Mouse (Mus musculus) frontal cortex, postnatal 36 days (tissue): ENCODE results near the gene Rab37.

Experiments used
- DNase-seq, 2 experiments: peaks; one replicate each; pipeline ENCODE4 v3.0.0; 2022; ENCODE audit warnings: low spot score in 2 of 2

Rab37 gene

DNA sequence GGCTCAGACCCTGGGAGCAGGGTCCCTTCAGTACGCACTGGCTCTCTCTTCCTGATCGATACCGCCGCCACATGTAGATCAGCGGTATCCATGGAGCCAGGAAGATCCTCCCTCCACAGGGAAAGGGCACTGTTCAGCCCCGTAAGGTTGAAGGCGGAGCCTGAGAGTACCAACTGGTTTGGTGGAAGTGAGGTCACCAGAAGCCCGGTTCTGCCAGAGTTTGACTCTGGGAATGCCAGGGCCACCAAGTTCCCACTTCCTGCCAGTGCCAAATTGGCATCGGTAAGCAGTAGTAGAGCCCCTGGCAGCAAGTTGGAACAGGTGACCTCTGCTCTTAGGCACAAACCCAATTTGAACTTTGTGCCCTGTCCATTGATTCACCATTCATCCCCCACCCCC lies 73.7 kb downstream of the Rab37 start:
- peak in 1 of 2 experiments; percentile 50 for DNase-seq

DNA sequence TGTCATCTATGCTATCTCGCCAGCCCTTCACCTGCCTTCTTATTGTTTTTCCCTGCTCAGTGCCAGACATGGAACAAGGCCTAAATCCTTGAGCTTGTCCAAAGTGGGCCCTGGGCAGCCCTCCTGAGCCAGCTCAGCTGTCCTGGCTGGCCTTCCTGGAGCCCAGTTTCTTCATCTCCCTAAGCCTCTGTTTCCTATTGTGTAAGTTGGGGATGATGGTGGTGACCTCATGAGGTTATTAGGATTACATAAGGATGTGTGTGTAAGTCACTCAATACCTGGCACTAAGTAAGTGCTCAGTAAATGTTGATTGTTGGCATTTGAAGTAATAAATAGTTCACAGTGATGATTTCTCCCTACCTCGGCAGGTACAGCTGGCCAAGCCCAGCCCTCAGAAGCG lies 75.5 kb downstream of the Rab37 start:
- DNase-seq = no peak

DNA sequence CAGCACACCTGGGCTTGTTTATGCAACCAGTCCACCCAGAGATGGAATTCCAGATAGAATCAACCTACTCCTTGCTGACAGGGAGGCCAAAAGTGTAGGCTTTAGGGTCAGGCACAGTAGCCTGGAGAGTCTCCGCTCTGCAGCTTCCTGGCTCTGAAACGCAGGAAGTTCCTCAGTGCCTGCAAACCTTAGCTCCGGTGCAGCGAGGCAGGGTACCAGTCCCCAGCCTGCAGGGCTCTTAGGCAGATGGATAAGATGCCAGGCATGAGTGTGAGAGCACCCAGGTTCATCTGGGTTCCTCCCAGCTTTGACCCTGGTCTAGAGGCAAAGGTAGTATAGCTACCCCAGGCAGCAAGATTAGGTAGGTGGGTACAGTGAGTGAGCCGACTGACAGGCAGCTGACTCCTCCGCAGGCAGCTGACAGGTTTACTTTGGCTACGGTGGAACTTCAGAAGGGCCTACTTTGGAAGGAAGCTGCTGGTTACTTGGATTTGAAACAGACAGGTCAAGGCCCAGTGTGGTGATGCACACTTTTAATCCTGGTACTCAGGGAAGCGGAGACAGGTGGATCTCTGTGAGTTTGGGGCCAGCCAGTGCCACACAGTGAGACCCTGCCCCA lies 76.5 kb downstream of the Rab37 start:
- DNase-seq = no peak

DNA sequence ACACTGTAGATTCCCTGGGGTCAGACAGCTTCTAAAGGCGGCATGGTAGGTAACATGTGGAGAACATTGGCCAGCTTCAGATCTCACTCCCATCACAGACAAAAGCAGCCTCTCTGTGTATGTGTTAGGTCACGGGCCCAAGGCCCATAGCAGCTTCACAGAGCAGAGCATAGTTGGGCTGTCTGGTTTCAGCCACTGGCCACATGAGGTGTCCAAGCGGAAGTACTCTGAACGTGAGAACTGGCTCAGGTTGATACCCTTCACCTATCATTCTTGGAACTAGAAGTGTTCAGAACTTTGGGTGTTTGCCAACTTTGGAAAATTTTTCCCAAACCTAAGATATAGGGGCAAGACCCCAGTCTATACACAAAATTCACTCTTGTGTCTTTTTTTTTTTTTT lies 78.2 kb downstream of the Rab37 start:
- DNase-seq = no peak

DNA sequence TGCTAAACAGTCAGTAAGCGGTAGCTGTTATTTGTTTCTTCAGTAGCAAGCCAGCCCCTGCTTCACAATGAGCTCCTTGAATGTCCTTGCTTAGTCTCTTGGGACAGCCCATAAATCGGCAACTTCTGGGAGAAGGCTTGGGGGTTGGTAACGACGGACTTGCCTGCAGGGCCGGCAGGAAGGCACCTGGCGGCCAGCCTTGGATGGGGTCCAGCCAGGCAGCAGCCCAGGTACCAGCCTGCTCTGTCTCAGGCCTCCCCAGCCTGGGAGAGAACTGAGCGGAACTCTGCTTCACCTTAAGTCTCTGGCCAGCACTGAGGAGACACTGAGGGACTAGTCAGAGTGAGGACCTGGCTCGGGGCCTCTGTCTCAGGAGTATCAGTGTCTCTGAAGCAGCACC lies 79.9 kb downstream of the Rab37 start:
- DNase-seq = no peak

DNA sequence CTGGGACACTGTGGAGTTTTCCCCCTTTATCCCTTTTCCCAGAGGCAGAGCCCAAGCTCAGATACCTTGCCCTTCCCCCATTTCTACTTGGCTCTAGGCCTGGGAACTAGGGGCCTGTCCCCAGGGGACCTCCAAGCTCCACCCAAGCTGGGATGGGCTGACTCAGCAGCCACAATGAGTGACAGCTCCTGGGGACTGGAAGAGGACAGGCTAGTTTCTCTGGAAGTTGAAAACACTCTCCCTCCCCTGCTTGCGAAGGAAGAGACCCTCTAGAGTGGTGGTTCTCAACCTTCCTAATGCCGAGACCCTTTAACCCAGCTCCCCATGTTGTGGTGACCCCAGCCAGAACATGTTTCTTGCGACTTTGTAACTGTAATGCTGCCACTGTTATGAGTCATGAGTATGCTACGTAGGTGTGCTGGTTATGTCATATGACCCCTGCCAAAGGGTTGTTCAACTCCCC lies 81.6 kb downstream of the Rab37 start:
- no peak for DNase-seq

DNA sequence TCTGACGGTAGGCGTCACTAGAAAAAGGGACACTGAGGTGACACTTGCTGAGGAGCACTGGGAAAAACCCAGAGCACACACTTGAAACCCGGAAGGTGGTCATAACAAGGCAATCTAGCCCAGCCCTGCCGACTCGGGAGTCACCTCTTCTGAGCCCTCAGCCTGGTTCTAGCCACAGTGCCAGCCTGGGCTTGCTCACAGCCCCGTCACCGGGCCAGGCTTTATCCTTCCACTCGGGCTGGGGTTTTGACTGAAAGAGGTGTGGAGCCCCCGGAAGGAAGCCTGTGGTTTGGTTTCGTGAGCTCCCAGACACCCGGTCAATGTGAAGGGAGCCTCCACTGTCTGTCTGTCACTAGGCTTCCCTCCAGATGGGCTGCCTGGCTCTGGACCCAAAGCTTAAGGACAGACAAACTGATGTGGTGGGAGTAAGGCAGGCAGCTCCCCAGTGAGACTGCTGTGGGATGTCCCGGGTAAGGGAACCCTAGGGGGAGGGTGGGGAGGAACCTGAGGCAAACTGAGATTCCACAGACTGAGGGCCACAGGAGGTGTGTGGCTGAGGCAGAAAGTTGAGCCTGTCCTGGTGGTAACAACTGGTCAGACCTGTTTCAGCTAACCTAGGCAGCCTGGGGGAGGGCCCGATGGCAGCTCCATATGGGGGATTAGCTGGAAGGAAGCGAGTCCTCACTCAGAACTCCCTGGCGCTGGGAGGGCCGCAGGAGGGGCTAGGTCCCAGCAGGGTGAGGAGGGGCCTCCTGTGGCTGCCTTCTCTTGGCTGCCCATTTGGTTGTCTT lies 82.5 kb downstream of the Rab37 start:
- DNase-seq = no peak

DNA sequence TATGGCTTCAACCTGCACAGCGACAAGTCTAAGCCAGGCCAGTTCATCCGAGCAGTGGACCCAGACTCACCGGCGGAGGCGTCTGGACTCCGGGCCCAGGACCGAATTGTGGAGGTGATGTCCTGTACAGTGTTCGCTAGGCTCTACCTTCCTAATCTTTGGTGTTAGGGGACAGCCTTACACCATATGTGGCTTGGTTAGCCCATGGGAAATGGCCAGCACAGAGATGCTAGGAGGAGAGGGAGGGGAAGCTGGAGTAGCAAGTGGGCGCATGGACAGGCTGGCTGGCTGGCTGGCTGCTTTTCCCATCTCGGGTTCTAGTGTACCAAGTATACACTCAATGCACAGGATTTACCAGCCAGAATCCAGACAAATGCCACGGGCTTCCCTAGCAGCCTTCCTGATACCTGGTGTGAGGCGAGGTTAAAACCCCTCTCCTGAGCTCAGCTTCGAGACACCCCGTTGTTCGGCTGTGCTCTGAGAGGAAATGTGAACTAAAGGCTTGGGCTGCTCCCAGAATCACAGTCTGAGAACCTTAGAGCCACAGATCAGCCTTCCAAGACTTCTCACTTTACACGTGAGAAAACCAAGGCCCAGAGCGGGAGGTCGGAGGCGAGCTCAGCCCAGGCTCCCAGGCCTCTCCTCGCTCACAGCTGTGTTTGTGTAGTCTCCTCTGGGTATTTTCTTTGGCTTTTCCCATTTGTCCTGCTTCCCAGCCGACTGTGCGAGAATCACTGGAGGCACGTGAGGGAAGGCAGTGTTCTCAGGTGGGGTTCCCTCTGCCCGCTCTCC lies 85.4 kb downstream of the Rab37 start:
- DNase-seq = no peak

DNA sequence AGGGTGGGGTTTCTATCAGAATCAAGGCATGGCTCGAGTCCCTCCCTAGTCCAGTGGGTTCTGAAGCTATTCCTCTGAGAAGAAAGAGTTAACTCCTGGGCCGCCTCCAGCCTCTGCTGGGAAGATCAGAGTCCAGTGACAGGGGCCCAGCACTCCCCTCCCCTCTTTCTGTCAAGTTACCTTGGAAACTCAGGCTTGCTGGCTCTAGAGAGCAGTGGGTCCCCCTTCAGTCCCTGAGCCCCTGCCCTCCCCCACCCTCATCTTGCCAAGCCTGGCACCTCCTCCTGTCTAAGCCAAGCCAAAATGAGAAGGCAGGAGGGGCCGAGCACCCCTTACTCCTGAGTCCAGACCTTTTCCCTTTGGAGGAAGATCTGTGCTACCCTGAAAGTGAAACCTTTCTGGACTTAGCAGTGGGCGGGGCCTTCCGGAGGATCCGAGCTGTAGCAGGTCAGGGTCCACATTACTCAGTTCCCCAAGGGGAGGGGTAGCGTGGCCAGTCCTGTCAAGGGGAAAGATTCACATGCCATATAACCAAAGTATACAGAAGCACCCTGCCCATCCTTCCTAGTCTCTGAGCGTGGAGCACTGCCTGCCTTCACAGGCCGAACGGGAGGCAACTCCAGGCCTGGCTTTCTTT lies 86.4 kb downstream of the Rab37 start:
- DNase-seq = no peak

DNA sequence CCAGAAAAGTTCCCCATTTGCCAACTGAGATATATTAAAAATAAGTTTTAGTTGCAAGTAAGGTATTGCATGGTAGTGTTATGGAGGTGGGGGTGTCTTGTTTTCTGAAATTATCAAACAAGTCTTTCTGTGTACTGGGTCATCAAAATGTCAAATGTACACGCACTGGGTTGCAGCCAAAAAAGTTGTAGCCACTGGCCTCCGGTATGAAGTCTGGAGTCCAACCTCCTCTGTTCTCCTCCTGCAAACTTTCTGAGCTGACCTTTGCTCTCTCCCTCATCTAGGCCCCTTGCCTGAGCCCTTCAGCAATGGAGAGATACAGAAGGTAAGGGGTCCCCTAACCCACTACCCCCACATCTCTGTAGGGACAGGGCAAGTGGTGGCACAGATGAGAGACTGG lies 87.5 kb downstream of the Rab37 start:
- no peak for DNase-seq

DNA sequence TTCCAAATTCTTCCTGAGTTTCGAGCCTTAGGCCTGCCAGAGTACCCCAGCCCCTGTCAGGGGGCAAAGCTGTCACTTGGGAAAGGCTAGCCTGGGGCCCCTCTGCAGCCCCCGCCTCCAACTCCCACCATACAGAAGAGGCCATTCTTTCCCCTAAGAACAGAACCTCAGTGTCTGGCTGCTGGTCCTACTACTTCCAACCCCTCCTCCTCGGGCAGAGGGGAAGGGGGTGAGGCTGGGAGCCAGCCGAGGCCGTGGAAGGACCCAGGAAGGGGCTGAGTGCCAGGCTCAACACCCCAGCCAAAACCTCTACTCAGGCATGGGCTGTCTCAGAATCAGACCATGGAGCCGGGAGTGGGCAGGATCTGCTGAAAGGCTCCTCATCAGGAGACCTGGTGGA lies 88.0 kb downstream of the Rab37 start:
- peak; percentile 33 to 40 for DNase-seq

DNA sequence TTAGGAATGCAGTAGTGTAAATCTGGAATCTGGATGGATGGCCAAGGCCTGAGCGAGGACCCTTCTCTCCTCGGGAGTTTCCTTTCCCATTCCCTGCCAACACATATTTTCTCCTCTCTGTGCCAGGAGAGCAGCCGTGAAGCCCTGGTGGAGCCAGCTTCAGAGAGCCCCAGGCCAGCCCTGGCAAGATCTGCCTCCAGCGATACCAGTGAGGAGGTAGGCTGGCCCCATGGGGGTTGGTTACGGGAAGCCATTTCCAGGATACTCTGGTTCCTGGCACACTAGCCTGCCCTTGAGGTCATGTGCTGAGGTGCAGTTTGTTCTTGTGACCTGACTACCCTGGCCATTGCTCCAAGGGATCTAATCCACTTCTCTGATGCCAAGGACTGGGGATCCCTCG lies 88.7 kb downstream of the Rab37 start:
- DNase-seq = no peak

DNA sequence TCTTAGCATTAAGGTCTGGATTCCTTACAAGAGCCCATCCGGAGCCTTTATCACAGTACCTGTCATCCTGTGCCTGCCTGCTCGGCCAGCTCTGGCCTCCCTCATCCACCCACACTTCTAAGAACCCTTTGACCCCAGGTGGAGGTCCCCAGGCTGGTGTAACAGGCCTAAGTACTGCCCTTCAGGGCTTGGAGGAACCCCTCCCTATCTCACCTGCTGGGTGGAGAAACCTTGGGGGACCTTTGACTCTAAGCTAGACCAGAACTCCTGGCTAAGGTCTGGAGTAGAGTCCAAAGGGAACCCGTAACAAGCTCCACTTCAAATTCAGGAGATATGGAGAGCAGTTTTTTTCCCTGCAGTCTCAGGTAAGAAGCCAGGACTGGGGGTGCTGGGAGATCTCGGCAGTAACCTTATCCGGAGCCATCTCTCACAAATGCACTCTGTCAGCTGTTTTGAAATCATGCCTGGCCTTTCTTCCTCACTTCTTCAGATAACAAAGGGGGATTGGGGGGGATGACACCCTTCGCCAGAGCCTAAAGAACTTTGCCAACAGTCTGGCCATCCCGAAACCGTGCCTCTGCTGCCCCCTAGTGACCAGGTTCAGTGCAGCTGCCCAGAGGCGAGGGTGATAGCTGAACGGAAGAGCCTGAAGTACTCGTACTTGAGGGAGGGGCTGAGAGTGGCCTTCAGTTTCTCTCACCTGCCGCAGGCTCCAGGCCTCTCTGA lies 90.8 kb downstream of the Rab37 start:
- DNase-seq = peak; percentile 70 to 72

DNA sequence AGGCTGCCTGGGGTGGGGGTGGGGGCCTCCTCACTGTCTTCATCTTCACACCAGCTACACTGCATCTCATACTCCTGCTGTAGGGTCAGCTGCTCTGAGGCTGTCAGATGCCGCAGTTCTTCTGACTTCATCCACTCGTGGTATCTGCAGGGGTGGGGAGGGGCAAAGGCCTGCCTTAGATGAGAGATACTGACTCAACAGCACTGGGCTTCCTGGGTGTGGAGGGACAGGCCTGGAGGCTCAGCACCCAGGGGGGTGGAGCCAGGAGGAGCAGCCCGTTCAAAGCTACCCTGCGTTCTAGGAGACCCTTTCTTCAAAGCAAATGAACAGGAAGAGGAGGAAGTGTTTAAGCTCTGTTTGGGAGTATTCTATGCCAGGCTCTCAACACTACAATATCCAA lies 93.7 kb downstream of the Rab37 start:
- DNase-seq = no peak

DNA sequence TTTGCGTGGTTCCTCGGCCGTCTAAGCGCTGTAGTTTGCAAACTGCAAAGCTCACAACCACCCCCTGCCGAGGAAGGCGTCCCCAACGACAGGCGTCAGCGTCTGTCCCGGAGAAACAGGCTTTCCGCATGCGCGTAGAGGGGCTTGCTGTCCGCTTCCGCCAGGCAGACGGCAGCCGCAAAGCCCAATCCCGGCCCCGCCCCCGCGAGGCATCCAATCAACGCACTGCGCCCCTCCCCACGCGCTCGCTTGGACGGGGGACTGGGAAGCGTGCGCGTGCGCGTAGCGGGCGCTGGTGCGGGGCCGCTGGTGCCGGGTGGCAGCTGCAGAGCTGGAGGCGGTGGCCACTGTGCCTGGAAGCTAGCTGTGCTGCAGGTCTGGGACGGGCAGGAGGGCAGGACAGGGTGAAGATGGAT lies 96.0 kb downstream of the Rab37 start, which contains the start of gene Tmem104:
Gene Tmem104 (plus strand): TSS at position 264 of the 416 bp plus-strand sequence.
- peak; percentile 99 to 100 for DNase-seq

DNA sequence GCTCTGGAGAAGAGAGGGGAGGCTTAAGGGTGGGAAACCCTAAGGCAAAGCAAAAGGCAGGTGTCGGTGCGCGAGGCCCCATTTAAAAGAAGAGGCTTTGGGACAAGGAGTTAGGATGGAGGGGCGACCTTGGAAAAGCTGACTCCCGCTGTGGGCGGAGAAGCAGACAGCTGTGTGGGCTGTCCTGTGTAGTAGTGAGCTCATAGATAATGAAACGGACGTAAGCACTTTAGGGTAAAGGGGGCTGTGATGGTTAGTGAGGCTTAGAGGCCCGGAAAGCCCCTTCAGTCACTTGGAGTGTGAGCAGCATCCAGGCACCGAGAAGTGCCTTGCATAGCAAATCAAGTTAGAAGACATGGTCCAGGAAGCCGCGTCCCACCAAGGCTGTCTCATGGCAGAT lies 96.5 kb downstream of the Rab37 start, which contains the start of gene Nat9:
Gene Nat9 (minus strand): TSS at position 167 of the 400 bp plus-strand sequence.
- no peak for DNase-seq

DNA sequence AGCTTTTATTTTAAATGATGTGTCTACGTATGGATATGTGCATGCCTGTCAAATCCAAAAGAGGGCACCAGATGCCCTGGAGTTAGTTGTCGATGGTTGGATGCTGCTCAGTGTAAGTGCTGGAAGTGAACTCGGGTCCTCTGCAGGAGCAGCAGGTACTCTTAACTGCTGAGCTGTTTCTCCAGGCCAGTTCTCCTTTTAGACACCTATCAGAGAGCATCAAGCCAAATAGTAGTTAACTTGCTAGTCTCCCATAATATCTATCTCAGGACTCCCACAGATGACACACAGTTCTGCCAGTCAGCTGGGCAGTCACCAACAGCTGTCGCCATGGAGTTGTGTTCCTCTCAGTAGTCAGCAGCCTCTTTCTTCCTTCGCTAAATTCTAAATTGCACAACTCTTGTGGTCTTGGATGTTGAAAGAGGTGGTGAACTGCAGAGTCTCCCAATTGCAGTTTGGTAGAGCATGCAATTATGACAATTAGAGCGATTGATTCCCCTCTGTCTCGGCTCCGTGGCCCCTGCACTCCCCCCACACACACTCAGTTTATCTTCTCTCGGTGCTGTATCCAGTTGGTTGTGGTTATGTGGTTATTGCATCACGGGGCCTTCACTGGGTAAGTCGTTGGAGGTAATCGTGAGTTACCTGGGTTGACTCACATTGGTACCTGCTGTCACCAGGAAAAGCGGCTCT lies 97.5 kb downstream of the Rab37 start:
- DNase-seq = no peak

DNA sequence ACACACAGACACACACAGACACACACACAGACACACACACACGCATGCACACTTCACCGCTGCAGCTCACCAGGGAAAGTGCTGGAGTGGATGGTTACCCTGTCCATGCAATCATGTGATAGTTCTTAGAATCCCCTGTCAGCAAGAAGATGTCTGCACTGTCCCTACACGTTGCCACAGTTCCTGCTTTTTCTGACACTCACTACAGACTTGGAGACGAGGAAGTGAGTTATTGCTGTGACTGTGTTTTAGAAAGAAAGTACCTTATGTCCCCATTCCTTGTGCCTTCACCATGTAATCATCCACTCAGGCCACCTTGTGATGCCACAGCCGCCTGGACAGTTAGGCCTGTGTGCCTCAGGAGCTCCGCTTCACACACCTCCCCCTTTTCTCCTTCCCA lies 98.1 kb downstream of the Rab37 start:
- no peak for DNase-seq

DNA sequence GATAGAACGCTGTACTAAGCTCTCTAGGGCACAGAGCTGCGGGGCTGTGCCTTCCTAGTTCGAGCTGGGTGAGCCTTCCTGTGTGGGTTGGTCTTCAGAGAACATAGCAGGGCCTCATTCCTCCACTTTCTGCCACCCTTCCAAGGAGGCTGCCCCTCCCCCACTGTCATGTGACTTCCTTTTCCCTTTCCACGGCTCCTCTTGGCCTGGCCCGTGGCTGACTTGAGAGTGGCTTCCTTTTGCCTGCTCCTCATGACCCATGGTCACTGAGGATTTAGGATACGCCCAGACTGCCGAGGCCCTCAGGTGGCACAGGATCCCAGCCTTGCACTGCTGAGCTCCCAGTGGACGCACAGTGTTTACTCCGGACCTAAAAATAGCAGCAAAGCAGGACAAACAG lies 100.9 kb downstream of the Rab37 start:
- DNase-seq = no peak

DNA sequence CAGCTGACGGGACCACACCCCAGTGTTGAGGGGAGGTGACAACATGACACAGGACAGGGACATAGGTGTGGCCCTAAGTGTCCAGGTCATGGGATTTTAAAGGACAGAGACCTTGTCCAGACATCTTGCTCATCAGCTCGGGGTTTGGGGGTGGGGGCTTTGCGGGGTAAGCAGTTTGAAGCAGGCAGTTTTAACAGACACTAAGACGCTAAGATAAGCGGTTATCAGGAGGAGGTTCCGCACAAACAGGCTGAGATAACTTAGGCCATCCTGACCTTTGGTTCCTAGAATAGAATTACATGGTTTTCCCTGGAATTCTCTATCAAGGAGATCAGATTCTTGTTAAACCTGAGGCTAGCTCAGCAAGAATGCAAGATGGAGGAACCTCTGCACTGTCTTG lies 103.5 kb downstream of the Rab37 start:
- no peak for DNase-seq

DNA sequence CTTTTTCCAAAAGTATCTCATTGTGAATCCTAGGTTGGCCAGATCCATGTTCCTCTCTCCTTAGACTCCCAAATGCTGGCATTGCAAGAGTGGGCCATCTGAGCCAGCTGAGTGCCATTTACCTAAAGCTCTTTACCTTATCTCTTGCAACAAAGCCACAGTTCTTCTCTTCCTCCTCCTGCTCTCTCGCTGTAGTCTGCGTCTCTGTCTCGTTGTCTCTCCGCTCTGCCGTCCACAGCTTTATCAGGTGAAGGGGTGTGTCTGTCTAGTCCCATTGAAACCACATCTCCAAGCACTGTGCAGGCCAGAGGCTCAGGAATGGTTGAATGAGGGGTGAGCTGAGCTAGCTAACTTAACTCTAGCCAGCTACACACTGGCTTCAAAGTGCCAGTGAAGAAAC lies 104.7 kb downstream of the Rab37 start:
- no peak for DNase-seq
